Mouse (Mus musculus): Measurements from ENCODE around the gene Gm6793. TPM values are rescaled to one million over a fixed set of nuclear protein-coding genes. Genes with fewer than 3 reads are reported as not detected.

Gene Gm6793
- total and polyA plus RNA-seq, 2 experiments from 2014 or later = 0.70 TPM; not detected in 1

GRCm38 (mm10) chr8:111992013-111992702 is 22.7 kb downstream of the Gm6793 start, which contains the start of gene Adat1:
Gene Adat1, minus strand, starts transcription at chr8:111992302.
- Histone ChIP-seq H3K36me3 (ENCODE audit: insufficient read depth, low read length) (peaks cover 42% of the 10 kb centered on the region), H3K4me2 (ENCODE audit: low read depth, low read length) (peak within 1 kb of the TSS; percentile 92)
- WGBS = 5% methylated on average over 33 of the region's 33 CpGs

GRCm38 (mm10) chr8:111991278-111991677 is 23.6 kb downstream of the Gm6793 start:
- 59% methylated on average over 8 of the region's 8 CpGs for WGBS
- Histone ChIP-seq H3K4me1 (ENCODE audit: insufficient read depth, low read length) (no peaks in the 10 kb centered on the region), H3K4me3 (ENCODE audit: low read length) (peak overlapping the region; percentile 70), H3K9ac (replicated peaks; ENCODE audit: low read length) (peak overlapping the region; percentile 70), H3K4me2 (ENCODE audit: low read depth, low read length) (peak overlapping the region; percentile 92), H3K9me3 (ENCODE audit: low read length) (no peaks in the 10 kb centered on the region), H3K27ac (no peak overlapping the region), H3K27me3 (ENCODE audit: insufficient read depth, low read length) (no peaks in the 10 kb centered on the region), H3K36me3 (ENCODE audit: insufficient read depth, low read length) (peaks cover 35% of the 10 kb centered on the region)
- no peak for DNase-seq (ENCODE audit: low spot score)
- no peak for ATAC-seq
- TF ChIP-seq CTCF (IDR thresholded peaks at IDR 0.05; ENCODE audit: low read depth) = no peak

More at GRCm38 (mm10) chr8:111992013-111992702, 22.7 kb downstream of the Gm6793 start, which contains the start of gene Adat1:
- Histone ChIP-seq H3K4me1 (ENCODE audit: insufficient read depth, low read length) (no peaks in the 10 kb centered on the region), H3K4me3 (ENCODE audit: low read length) (peak within 1 kb of the TSS; percentile 70), H3K27me3 (ENCODE audit: insufficient read depth, low read length) (no peaks in the 10 kb centered on the region), H3K9me3 (ENCODE audit: low read length) (no peaks in the 10 kb centered on the region), H3K27ac (peak within 1 kb of the TSS; percentile 72; the same call in 1 of the 2 replicates), H3K9ac (replicated peaks; ENCODE audit: low read length) (peak within 1 kb of the TSS; percentile 70)
- ATAC-seq = peak; percentile 98
- DNase-seq (ENCODE audit: low spot score) = peak; percentile 96
- peak; percentile 37; the same call in 1 of the 2 replicates for TF ChIP-seq CTCF (IDR thresholded peaks at IDR 0.05; ENCODE audit: low read depth)

GRCm38 (mm10) chr8:111989911-111990310 is 24.9 kb downstream of the Gm6793 start:
- H3K27me3 ChIP-seq (ENCODE audit: insufficient read depth, low read length) = no peaks in the 10 kb centered on the region
- H3K4me2 ChIP-seq (ENCODE audit: low read depth, low read length) = no peak overlapping the region
- H3K4me1 ChIP-seq (ENCODE audit: insufficient read depth, low read length) = no peaks in the 10 kb centered on the region
- peak; percentile 88 for TF ChIP-seq CTCF (IDR thresholded peaks at IDR 0.05; ENCODE audit: low read depth)
- WGBS = 10% methylated on average over 7 of the region's 7 CpGs
- peak; percentile 83 for DNase-seq (ENCODE audit: low spot score)
- H3K36me3 ChIP-seq (ENCODE audit: insufficient read depth, low read length) = peaks cover 22% of the 10 kb centered on the region; the same call in 1 of the 2 replicates
- no peak overlapping the region for H3K27ac ChIP-seq
- ATAC-seq = 0 out of 2 replicates have a peak, but pooled peaks have one; percentile 21
- H3K9ac ChIP-seq (replicated peaks; ENCODE audit: low read length) = no peak overlapping the region
- no peak overlapping the region for H3K4me3 ChIP-seq (ENCODE audit: low read length)
- no peaks in the 10 kb centered on the region for H3K9me3 ChIP-seq (ENCODE audit: low read length)

GRCm38 (mm10) chr8:111984511-111984910 is 30.3 kb downstream of the Gm6793 start:
- Histone ChIP-seq H3K36me3 (ENCODE audit: insufficient read depth, low read length) (peaks cover 5% of the 10 kb centered on the region; the same call in 1 of the 2 replicates), H3K4me1 (ENCODE audit: insufficient read depth, low read length) (no peaks in the 10 kb centered on the region), H3K27me3 (ENCODE audit: insufficient read depth, low read length) (no peaks in the 10 kb centered on the region), H3K4me2 (ENCODE audit: low read depth, low read length) (no peak overlapping the region), H3K9ac (replicated peaks; ENCODE audit: low read length) (no peak overlapping the region), H3K9me3 (ENCODE audit: low read length) (no peaks in the 10 kb centered on the region), H3K4me3 (ENCODE audit: low read length) (no peak overlapping the region), H3K27ac (no peak overlapping the region)
- 89% methylated on average over 10 of the region's 10 CpGs for WGBS
- TF ChIP-seq CTCF (IDR thresholded peaks at IDR 0.05; ENCODE audit: low read depth) = no peak
- no peak for DNase-seq (ENCODE audit: low spot score)
- ATAC-seq = no peak

GRCm38 (mm10) chr8:111982116-111982515 is 32.7 kb downstream of the Gm6793 start:
- Histone ChIP-seq H3K4me1 (ENCODE audit: insufficient read depth, low read length) (no peaks in the 10 kb centered on the region), H3K36me3 (ENCODE audit: insufficient read depth, low read length) (no peaks in the 10 kb centered on the region; the same call in 1 of the 2 replicates), H3K4me3 (ENCODE audit: low read length) (no peak overlapping the region), H3K9ac (replicated peaks; ENCODE audit: low read length) (no peak overlapping the region), H3K27ac (no peak overlapping the region), H3K27me3 (ENCODE audit: insufficient read depth, low read length) (no peaks in the 10 kb centered on the region), H3K4me2 (ENCODE audit: low read depth, low read length) (no peak overlapping the region), H3K9me3 (ENCODE audit: low read length) (no peaks in the 10 kb centered on the region)
- no peak for ATAC-seq
- 83% methylated on average over 7 of the region's 7 CpGs for WGBS
- DNase-seq (ENCODE audit: low spot score) = no peak
- TF ChIP-seq CTCF (IDR thresholded peaks at IDR 0.05; ENCODE audit: low read depth) = peak; percentile 43

- ATAC-seq = no peak
- no peak overlapping the region for H3K27ac ChIP-seq
- no peak overlapping the region for H3K4me3 ChIP-seq (ENCODE audit: low read length)
These were observed 36.7 kb downstream of the Gm6793 start for GRCm38 (mm10) chr8:111978147-111978546.

GRCm38 (mm10) chr8:111976326-111976725 is 38.5 kb downstream of the Gm6793 start:
- 0 out of 2 replicates have a peak, but pooled peaks cover 1% of the 10 kb centered on the region for H3K36me3 ChIP-seq (ENCODE audit: insufficient read depth, low read length)
- no peaks in the 10 kb centered on the region for H3K27me3 ChIP-seq (ENCODE audit: insufficient read depth, low read length)
- no peak for ATAC-seq
- H3K27ac ChIP-seq = no peak overlapping the region
- no peak overlapping the region for H3K4me2 ChIP-seq (ENCODE audit: low read depth, low read length)
- H3K9me3 ChIP-seq (ENCODE audit: low read length) = no peaks in the 10 kb centered on the region
- no peak overlapping the region for H3K9ac ChIP-seq (replicated peaks; ENCODE audit: low read length)
- no peak for DNase-seq (ENCODE audit: low spot score)
- H3K4me1 ChIP-seq (ENCODE audit: insufficient read depth, low read length) = no peaks in the 10 kb centered on the region
- no peak for TF ChIP-seq CTCF (IDR thresholded peaks at IDR 0.05; ENCODE audit: low read depth)
- H3K4me3 ChIP-seq (ENCODE audit: low read length) = no peak overlapping the region
- WGBS = 83% methylated on average over 2 of the region's 2 CpGs

More at GRCm38 (mm10) chr8:111978147-111978546, 36.7 kb downstream of the Gm6793 start:
- WGBS = 59% methylated on average over 10 of the region's 10 CpGs
- Histone ChIP-seq H3K4me1 (ENCODE audit: insufficient read depth, low read length) (no peaks in the 10 kb centered on the region), H3K4me2 (ENCODE audit: low read depth, low read length) (no peak overlapping the region), H3K9ac (replicated peaks; ENCODE audit: low read length) (no peak overlapping the region), H3K9me3 (ENCODE audit: low read length) (no peaks in the 10 kb centered on the region), H3K36me3 (ENCODE audit: insufficient read depth, low read length) (no peaks in the 10 kb centered on the region; the same call in 1 of the 2 replicates), H3K27me3 (ENCODE audit: insufficient read depth, low read length) (no peaks in the 10 kb centered on the region)
- TF ChIP-seq CTCF (IDR thresholded peaks at IDR 0.05; ENCODE audit: low read depth) = no peak
- peak; percentile 18 for DNase-seq (ENCODE audit: low spot score)
